Mouse (Mus musculus) forebrain, embryonic 10.5 days (tissue): ENCODE results near the gene Lypd3. TPM values are rescaled to one million over a fixed set of nuclear protein-coding genes. Genes with fewer than 3 reads are reported as not detected.

ENCODE experiments used
- DNase-seq: peaks from one replicate; pipeline ENCODE4 v3.0.0-alpha.2; 2017; ENCODE audit warnings: low spot score; ENCODE audit errors: extremely low spot score
- H3K27ac ChIP-seq: fragments of 300-500 bp; sonication (generic); 2 replicates; pipeline ENCODE4 v1.5.1; 2016; ENCODE audit warnings: mild to moderate bottlenecking
- H3K27me3 ChIP-seq: fragments of 300-500 bp; sonication (generic); 2 replicates; pipeline ENCODE4 v1.6.1; 2016; ENCODE audit warnings: mild to moderate bottlenecking; ENCODE audit not compliant: poor library complexity, severe bottlenecking
- H3K36me3 ChIP-seq: fragments of 300-500 bp; sonication (generic); replicated peaks from 2 replicates; pipeline ENCODE4 v1.6.1; 2016; ENCODE audit warnings: mild to moderate bottlenecking, moderate library complexity
- H3K4me1 ChIP-seq: fragments of 300-500 bp; sonication (generic); 2 replicates; pipeline ENCODE4 v1.6.1; 2016
- H3K4me3 ChIP-seq: fragments of 300-500 bp; sonication (generic); 2 replicates; pipeline ENCODE4 v1.5.1; 2016; ENCODE audit warnings: mild to moderate bottlenecking, moderate library complexity
- H3K9me3 ChIP-seq: fragments of 300-500 bp; sonication (generic); 2 replicates; pipeline ENCODE4 v1.6.1; 2016; ENCODE audit warnings: mild to moderate bottlenecking, moderate library complexity
- WGBS: fragments of 180-500 bp; shearing (Covaris S2); methylation state at CpG from one replicate; pipeline ENCODE4 v1.1.7; 2016; 5-methylcytosine and 5-hydroxymethylcytosine counted together
- polyA plus RNA-seq: library from polyadenylated mRNA; unstranded; fragments of >200 nt; fragmentation: Nextera tagmentation; extraction: Ambion mirVana; gene quantifications from 2 replicates; pipeline ENCODE4 v1.2.1, GENCODE M21; 2016

Gene Lypd3
- polyA plus RNA-seq, 1 experiment from 2014 or later: 0.88 TPM

GRCm38 (mm10) chr7:24619671-24620397, 16.5 kb upstream of the Lypd3 start:
- Histone ChIP-seq H3K4me3 (no peak overlapping the region), H3K27me3 (peaks cover under 1% of the 10 kb centered on the region; the same call in 1 of the 2 replicates), H3K27ac (no peak overlapping the region), H3K9me3 (peaks cover 17% of the 10 kb centered on the region), H3K36me3 (no peaks in the 10 kb centered on the region), H3K4me1 (no peaks in the 10 kb centered on the region)
- 48% methylated on average over 13 of the region's 13 CpGs for WGBS
- DNase-seq: no peak

DNA sequence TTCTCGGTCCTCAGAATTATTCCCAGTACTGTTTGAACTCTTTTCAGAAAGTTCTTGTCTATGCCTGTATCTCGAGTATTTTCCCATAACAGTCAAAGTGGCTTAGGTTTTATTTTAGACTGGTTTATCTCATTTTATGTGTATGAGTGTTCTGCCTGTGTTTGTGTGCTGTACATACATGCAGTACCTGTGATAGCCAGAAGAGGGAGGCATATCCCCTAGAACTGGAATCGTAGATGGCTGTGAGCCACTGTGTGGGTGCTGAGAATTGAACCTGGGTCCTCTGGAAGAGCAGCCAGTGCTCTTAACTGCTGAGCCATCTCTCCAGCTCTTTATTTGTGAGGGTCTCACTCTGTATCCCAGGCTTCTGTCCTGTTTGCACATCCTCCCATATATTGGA, 15.2 kb upstream of the Lypd3 start:
- H3K4me3 ChIP-seq: no peak overlapping the region
- peaks cover 6% of the 10 kb centered on the region for H3K4me1 ChIP-seq
- no peak overlapping the region for H3K27ac ChIP-seq
- H3K27me3 ChIP-seq: peaks cover 7% of the 10 kb centered on the region
- H3K36me3 ChIP-seq: no peaks in the 10 kb centered on the region
- peaks cover 17% of the 10 kb centered on the region for H3K9me3 ChIP-seq
- DNase-seq: no peak
- WGBS: 92% methylated on average over 3 of the region's 3 CpGs

- Histone ChIP-seq H3K27me3 (peaks cover 22% of the 10 kb centered on the region), H3K36me3 (no peaks in the 10 kb centered on the region), H3K9me3 (peaks cover 17% of the 10 kb centered on the region), H3K4me3 (no peak overlapping the region), H3K4me1 (peaks cover 12% of the 10 kb centered on the region), H3K27ac (no peak overlapping the region)
- WGBS: 80% methylated on average over 6 of the region's 6 CpGs
- no peak for DNase-seq
Measured at GRCm38 (mm10) chr7:24622967-24623366, 13.4 kb upstream of the Lypd3 start.

GRCm38 (mm10) chr7:24628685-24629610, 7.4 kb upstream of the Lypd3 start:
- H3K36me3 ChIP-seq: no peaks in the 10 kb centered on the region
- 11% methylated on average over 30 of the region's 33 CpGs for WGBS
- H3K4me3 ChIP-seq: peak overlapping the region; percentile 51
- no peaks in the 10 kb centered on the region for H3K9me3 ChIP-seq
- H3K27me3 ChIP-seq: peaks cover 24% of the 10 kb centered on the region
- H3K4me1 ChIP-seq: peaks cover 28% of the 10 kb centered on the region
- DNase-seq: peak; percentile 86
- peak overlapping the region; percentile 74 for H3K27ac ChIP-seq

GRCm38 (mm10) chr7:24629672-24630071, 6.7 kb upstream of the Lypd3 start:
- Histone ChIP-seq H3K27ac (no peak overlapping the region), H3K4me1 (peaks cover 28% of the 10 kb centered on the region), H3K36me3 (no peaks in the 10 kb centered on the region), H3K27me3 (peaks cover 27% of the 10 kb centered on the region), H3K4me3 (no peak overlapping the region), H3K9me3 (no peaks in the 10 kb centered on the region)
- no peak for DNase-seq
- 74% methylated on average over 4 of the region's 4 CpGs for WGBS

- no peak for DNase-seq
- WGBS: 74% methylated on average over 10 of the region's 10 CpGs
- Histone ChIP-seq H3K27me3 (peaks cover 29% of the 10 kb centered on the region), H3K36me3 (no peaks in the 10 kb centered on the region), H3K27ac (no peak overlapping the region), H3K9me3 (no peaks in the 10 kb centered on the region), H3K4me3 (no peak overlapping the region), H3K4me1 (peaks cover 28% of the 10 kb centered on the region)
Measured at GRCm38 (mm10) chr7:24630116-24630880, 6.1 kb upstream of the Lypd3 start.

DNA sequence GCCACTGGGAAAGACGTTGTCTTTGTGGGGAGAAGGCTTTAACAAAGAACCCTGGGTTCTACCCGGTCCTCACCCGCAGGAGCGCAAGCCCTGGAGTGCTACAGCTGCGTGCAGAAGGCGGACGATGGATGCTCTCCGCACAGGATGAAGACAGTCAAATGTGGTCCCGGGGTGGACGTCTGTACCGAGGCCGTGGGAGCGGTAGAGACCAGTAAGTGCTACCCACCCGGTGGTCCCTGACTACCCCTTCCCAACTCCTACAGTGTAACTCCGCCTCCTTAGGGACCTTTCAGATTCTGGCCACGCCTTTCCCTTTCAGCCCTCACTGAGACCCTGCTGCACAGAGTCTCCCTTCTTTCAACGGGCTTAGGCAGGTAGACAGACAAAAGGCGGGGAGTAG, 696 bp downstream of the Lypd3 start:
- peaks cover 73% of the 10 kb centered on the region for H3K27me3 ChIP-seq
- WGBS: 2% methylated on average over 18 of the region's 18 CpGs
- peaks cover 28% of the 10 kb centered on the region for H3K4me1 ChIP-seq
- no peak overlapping the region for H3K27ac ChIP-seq
- DNase-seq: no peak
- H3K36me3 ChIP-seq: no peaks in the 10 kb centered on the region
- H3K9me3 ChIP-seq: no peaks in the 10 kb centered on the region
- peak overlapping the region; percentile 49 for H3K4me3 ChIP-seq

DNA sequence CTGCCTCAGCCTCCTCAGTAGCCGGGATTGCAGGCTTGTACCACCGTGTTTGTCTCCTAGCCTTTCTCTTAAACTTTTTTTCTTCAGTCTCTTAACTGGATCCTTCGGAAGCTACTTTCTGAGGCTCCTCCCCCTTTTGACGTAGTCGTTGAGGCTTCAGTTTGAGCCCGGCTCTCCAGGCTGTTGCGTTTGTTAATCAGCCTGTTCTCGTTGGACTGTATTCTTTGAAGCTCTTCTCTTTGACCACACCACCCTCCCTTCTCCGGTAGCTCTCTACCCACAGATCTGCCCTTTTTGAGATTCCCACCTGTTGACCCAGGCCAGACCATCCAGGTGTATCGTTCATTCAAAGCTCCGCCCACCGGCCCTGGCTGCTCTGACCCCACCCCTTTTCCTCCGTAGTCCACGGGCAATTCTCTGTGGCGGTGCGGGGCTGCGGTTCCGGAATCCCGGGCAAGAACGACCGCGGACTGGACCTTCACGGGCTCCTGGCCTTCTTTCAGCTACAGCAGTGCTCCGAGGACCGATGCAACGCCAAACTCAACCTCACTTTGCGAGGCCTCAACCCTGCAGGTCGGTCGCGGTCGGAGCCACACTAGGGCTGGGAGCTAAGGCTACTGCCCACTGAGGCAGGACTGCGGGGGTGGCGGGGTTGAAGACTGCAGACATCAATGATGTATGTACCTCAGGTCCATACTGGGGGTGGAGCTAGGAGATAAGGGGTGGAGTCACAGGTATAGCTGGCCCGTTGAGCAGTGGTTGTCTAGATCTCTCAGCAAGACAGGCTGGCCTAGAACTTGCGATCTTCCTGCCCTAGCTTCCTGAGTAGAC, 1.9 kb downstream of the Lypd3 start:
- H3K27me3 ChIP-seq: peaks cover 76% of the 10 kb centered on the region
- WGBS: 3% methylated on average over 35 of the region's 35 CpGs

GRCm38 (mm10) chr7:24640450-24640849, 4.1 kb downstream of the Lypd3 start:
- H3K4me3 ChIP-seq: no peak overlapping the region
- H3K4me1 ChIP-seq: peaks cover 28% of the 10 kb centered on the region
- no peak overlapping the region for H3K27ac ChIP-seq
- no peak for DNase-seq
- no peaks in the 10 kb centered on the region for H3K36me3 ChIP-seq
- 70% methylated on average over 13 of the region's 13 CpGs for WGBS
- no peaks in the 10 kb centered on the region for H3K9me3 ChIP-seq
- peaks cover 69% of the 10 kb centered on the region for H3K27me3 ChIP-seq

More for the DNA sequence above, 1.9 kb downstream of the Lypd3 start:
- peak overlapping the region; percentile 49 for H3K4me3 ChIP-seq
- peaks cover 28% of the 10 kb centered on the region for H3K4me1 ChIP-seq
- no peaks in the 10 kb centered on the region for H3K9me3 ChIP-seq
- DNase-seq: no peak
- H3K27ac ChIP-seq: no peak overlapping the region
- H3K36me3 ChIP-seq: no peaks in the 10 kb centered on the region

DNA sequence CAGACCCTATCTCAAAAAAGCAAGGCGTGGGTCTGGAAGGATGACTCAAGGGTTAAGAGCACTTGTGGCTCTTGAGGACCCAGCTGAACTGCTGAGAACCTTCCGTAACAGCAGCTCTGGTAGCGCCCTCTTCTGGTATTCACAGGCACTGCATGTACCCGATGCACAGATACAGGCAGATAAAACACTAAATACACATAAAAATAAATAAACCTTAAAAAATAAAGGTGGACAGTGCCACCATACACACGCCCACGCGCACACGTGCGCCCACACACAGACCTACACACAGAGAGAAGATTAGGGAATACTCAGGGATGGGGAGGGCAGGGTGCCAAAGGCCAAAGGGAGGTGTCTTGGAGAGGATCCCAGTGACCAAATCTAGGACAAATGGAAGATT, 6.1 kb downstream of the Lypd3 start:
- no peak overlapping the region for H3K27ac ChIP-seq
- no peak overlapping the region for H3K4me3 ChIP-seq
- WGBS: 10% methylated on average over 9 of the region's 9 CpGs
- H3K27me3 ChIP-seq: peaks cover 48% of the 10 kb centered on the region
- H3K36me3 ChIP-seq: no peaks in the 10 kb centered on the region
- no peaks in the 10 kb centered on the region for H3K9me3 ChIP-seq
- peaks cover 14% of the 10 kb centered on the region for H3K4me1 ChIP-seq
- peak; percentile 68 for DNase-seq

- 84% methylated on average over 6 of the region's 6 CpGs for WGBS
- Histone ChIP-seq H3K9me3 (no peaks in the 10 kb centered on the region), H3K4me3 (no peak overlapping the region), H3K27ac (no peak overlapping the region), H3K4me1 (no peaks in the 10 kb centered on the region), H3K36me3 (no peaks in the 10 kb centered on the region), H3K27me3 (peaks cover 28% of the 10 kb centered on the region)
- no peak for DNase-seq
Measured at GRCm38 (mm10) chr7:24644492-24644891, 8.1 kb downstream of the Lypd3 start.

GRCm38 (mm10) chr7:24644996-24645395, 8.6 kb downstream of the Lypd3 start:
- Histone ChIP-seq H3K4me3 (no peak overlapping the region), H3K9me3 (no peaks in the 10 kb centered on the region), H3K36me3 (no peaks in the 10 kb centered on the region), H3K27ac (no peak overlapping the region), H3K27me3 (peaks cover 23% of the 10 kb centered on the region), H3K4me1 (no peaks in the 10 kb centered on the region)
- 76% methylated on average over 7 of the region's 7 CpGs for WGBS
- no peak for DNase-seq
